Mouse (Mus musculus) naive thymus-derived CD4-positive, alpha-beta T cell, adult 2 months (primary cell): Measurements from ENCODE around the gene Grap.
A peak's percentile ranks its signal among the peaks of the same experiment; 100 is the strongest.

Experiments
- DNase-seq: peaks from one replicate; pipeline ENCODE4 v3.0.0-alpha.2; 2011; ENCODE audit warnings: low read depth

Grap gene

DNA sequence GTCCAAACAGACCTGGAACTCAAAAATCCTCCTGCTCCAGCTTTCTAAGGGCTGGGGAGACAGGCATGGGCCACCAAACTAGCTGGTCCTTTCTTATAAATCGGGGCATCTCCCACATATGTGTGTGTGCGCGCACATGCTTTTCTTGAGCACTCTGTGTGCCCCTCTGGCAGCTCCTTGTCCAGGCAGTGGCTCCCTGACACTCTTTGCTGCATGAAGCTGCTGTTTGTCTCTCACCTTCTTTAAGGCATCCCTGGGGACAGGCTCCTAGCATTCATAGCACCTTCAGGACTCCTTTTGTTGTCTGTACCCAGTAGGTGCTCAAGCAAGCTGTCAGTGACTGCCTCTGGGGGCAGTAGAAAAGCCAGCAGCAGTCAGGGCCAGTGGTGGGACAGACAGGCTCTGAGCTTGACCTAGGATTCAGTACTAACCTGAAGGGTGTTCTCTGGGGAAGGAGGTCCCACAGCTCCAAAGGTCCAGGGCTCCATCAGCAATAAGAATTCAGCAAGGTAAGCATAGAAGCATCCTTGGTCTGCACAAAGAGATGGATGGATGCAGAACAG is 5.4 kb downstream of the Grap start:
- DNase-seq: no peak

- no peak for DNase-seq
These were observed 6.2 kb downstream of the Grap start for GRCm38 (mm10) chr11:61659011-61659858.

DNA sequence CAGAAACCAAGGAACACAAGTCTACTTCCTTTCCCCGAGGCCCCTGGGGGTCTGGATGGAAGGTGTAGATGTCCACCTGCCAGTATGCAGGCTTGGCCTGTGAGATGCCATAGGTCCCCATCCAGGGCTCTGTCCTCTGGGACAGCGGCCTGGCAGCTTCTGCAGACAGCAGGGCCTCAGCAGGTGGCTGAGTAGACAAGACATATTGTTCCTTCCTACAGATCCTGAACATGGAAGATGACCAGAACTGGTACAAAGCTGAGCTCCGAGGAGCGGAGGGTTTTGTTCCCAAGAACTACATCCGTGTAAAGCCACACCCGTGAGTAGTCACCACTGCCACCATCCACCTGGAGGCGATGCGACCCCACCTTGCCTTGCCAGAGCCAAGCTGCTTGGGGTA is 6.9 kb downstream of the Grap start:
- no peak for DNase-seq

DNA sequence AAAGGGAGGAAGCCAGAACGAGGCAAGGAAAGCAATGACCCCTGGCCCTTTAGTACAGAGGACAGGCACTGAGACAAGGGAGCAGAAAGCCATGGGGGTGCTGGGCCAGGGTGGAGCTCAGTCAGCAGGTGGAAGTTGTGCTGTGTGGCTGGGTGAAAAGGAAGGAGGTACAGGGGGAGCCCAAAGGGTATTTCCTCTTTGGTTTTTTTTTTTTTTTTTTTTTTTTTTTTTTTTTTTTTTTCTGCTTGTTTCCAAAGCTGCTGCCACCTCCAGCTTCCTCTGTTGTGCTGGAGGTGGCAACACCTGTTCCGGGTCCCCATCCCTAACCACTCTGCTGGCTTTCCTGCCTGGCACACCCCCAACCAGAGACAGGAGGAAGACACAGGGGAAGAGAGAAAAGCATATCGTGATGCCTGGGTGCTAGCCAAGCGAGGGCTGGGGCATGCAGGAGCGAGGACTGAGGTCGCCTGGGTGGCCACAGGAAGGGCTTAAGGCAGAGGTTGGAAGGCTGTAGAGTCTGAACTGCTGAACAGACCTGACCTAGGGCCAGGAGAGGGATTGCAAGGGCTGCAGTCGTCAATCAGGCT is 7.8 kb downstream of the Grap start:
- DNase-seq: peak; percentile 59

- DNase-seq: no peak
These were observed 9.1 kb downstream of the Grap start for GRCm38 (mm10) chr11:61662189-61662588.

DNA sequence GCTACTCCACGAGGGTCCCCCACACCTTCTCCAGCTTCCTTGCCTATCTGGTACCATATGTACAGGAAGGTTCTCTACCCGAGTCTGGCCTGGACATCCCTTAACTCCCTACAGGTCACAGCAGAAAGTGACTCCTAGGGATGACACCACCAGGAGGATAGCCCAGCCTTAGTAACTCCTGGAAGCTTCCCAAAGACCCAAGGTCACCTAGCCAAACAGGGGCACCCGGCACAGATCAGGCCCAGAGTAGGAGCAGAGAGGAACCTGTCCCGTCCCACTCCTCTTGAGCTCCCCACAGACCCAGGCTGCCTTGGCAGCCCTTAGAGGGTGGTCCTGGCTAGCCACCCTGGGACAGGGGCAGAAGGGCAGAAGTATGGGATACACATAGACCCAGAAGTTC is 12.3 kb downstream of the Grap start:
- DNase-seq: no peak

- DNase-seq: peak; percentile 57
These were observed 13.1 kb downstream of the Grap start for GRCm38 (mm10) chr11:61665991-61666799.

- DNase-seq: no peak
These were observed 14.2 kb downstream of the Grap start for GRCm38 (mm10) chr11:61667248-61667647.

GRCm38 (mm10) chr11:61667782-61668181 is 14.7 kb downstream of the Grap start:
- DNase-seq: no peak

- peak; percentile 55 for DNase-seq
These were observed 16.7 kb downstream of the Grap start for GRCm38 (mm10) chr11:61669492-61670490.

GRCm38 (mm10) chr11:61671781-61672383 is 18.8 kb downstream of the Grap start:
- peak; percentile 8 for DNase-seq

- DNase-seq: peak; percentile 26
These were observed 20.6 kb downstream of the Grap start for GRCm38 (mm10) chr11:61673686-61674085.

- peak; percentile 11 for DNase-seq
These were observed 21.2 kb downstream of the Grap start for GRCm38 (mm10) chr11:61674151-61674838.

GRCm38 (mm10) chr11:61674839-61675159 is 21.7 kb downstream of the Grap start:
- peak; percentile 43 for DNase-seq

- DNase-seq: peak; percentile 24
These were observed 22.3 kb downstream of the Grap start for GRCm38 (mm10) chr11:61675332-61675731.

DNA sequence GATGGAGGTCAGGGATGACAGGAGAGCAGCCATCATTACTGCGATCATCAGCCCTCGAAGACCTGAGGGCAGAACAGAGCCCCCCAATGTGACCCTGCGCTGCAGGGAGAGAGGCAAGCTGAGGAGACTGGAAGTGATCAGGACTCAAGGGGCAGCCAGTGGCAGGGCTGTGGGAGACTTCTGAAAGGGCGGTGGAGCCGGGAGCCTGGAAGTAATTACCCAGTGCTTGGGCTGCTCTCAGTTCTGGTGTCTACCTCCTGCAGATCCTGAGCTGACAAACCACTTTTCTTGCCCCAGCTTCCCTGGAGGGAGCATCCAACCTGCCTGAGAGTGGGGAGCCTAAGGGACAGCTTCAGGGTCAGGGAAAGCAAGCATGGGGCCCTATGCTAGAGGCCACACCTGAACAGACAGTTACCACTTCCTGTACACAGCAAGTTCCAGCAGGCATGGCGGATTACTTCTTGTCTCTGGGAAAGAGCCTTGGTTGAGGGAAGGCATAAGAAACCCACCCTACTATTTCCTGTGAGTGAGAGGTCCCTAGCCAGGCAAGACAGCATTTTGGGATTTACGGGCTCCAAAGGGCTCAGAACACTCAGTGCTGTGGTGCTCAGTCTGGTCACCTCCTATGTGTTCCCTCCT is 23.3 kb downstream of the Grap start:
- peak; percentile 19 for DNase-seq

GRCm38 (mm10) chr11:61677709-61678108 is 24.6 kb downstream of the Grap start:
- DNase-seq: no peak

GRCm38 (mm10) chr11:61679091-61679866 is 26.2 kb downstream of the Grap start:
- DNase-seq: no peak
